Mouse (Mus musculus): ENCODE data around the gene Serinc5.

DNA sequence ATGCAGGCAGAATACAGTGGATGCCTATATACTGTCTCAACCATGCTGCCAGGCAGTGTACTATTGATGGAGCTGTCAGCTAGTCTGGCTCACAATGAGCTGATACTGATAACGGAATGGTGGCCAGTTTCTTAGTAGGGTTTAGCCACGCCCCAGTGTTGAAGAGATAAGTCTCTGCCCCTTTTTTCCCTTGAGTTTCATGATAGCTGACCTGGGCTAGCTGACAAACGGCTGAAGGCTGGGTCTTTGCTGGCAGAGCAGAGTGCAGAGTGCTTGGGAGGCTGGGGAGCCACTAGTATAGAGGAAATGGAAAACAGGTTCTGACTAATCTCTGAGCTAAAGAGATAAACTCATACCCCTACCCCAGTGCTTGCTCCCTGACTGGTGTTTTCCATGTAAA is 18.6 kb downstream of the Serinc5 start:
- TF ChIP-seq CTCF (IDR thresholded peaks at IDR 0.05) (no peak), POLR2A (IDR thresholded peaks at IDR 0.05; ENCODE audit: insufficient read depth, low read depth, low read length) (no peak), EP300 (IDR thresholded peaks at IDR 0.05; ENCODE audit: insufficient read depth, low read depth, low read length) (no peak)

All from heart, adult 2 months (tissue).